Mouse (Mus musculus) bone marrow, adult 2 months (tissue): ENCODE measurements around the gene Tnnt1.

Source experiments
- CTCF ChIP-seq: fragments of 200-500 bp; IDR thresholded peaks from 2 replicates; pipeline ENCODE4 v1.5.1; 2011; ENCODE audit warnings: low read length, control low read depth; ENCODE audit not compliant: control insufficient read depth, insufficient read depth
- POLR2A ChIP-seq: fragments of 200-500 bp; IDR thresholded peaks from 2 replicates; pipeline ENCODE4 v1.6.1; 2011; ENCODE audit warnings: low read depth, mild to moderate bottlenecking, control low read depth, low read length, borderline replicate concordance; ENCODE audit not compliant: control insufficient read depth

DNA sequence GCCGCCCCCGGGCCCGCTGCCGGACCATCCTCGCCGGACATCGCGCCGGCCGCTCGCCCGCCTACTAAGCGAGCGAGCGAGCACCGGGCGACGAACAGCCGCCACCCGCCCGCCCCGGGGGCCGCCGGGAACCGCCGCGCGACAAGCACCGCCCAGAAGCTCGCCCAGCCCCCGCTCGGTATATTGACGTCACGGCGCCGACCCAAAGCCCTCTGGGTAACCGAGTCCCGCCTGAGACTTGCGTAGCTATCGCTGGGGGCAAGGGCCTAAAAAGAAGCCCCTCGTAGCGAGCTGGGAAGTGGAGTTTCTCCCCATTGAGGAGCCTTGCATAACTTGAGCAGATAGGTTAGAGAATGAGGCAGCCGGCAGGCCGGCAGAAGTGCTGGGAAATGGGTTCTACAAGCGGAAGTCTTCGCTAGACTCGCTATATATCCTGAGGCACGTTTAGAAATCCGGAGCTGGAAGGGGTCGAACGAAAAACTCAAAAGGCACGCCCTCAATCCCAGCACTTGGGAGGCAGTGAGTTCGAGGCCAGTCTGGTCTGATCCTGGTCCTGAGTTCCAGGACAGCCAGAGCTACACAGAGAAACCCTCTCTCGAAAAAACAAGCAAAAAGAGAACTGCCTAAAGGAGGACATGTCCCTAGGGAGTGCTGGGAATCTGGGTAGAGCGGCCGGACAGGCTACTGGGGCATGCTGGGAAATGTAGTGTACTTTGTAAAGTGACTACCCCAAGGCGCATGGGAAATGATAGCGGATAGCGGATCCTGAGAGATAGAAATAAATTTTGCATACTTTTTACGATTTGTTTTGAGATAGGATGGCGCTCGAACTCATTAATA is 14.4 kb downstream of the Tnnt1 start, which contains the start of gene Ppp1r12c:
- TF ChIP-seq POLR2A (peak; percentile 76; the same call in 1 of the 2 replicates), CTCF (no peak)
